Mouse (Mus musculus) olfactory bulb, adult 2 months (tissue): Measurements from ENCODE around the gene Arhgap30.

Source experiments
- CTCF ChIP-seq: fragments of 200-500 bp; IDR thresholded peaks from 2 replicates; pipeline ENCODE4 v1.5.1; 2012; ENCODE audit warnings: low read depth, mild to moderate bottlenecking, low read length, moderate library complexity; ENCODE audit not compliant: insufficient read depth
- POLR2A ChIP-seq: fragments of 200-500 bp; IDR thresholded peaks from 2 replicates; pipeline ENCODE4 v1.6.1; 2012; ENCODE audit warnings: mild to moderate bottlenecking, low read depth, low read length, moderate library complexity; ENCODE audit not compliant: insufficient read depth

DNA sequence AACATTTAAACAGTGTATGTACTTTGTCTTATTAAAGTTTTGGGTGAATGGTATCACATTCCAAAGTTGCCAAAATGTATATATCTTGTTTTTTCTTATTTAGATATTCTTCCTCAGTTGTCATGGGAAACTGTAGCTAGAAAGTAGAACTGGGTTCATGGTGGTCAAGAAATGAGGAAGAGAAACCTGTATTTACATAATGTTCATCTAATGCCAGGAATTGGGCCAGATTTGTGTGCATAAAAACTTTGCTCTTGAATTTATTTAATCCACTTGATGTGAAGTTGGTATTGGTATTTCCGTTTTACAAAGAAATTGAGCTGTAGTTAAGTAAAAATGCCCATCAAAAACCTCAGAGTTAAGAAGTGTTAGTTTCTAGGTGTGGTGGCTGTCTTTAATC lies 21.5 kb downstream of the Arhgap30 start:
- TF ChIP-seq POLR2A (no peak), CTCF (no peak)
